In the genomic region with DNA sequence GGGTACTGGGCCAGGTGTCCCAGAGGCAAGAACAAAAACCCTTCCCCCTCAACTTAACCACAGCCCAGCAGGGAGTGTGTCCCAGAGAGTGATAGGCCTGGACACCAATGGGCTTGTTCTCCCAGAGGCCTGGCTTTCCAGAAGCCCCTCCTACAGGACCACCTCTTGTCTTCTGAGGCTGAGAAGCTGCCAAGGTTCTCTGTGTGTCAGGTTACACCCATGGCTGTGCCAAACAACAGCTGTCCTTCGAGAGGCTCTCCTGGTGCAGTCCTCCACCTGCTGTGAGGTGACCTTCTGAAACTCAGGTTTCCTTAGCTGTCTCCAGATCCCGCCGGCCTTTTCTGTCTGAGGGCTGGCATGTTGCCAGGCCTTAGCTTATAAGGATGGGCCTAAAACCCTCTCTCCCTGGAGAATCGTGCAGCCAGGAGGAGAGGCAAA, we compare ENCODE assay signal across 8 mouse cellular contexts. TPM values are rescaled to one million over a fixed set of nuclear protein-coding genes. Genes with fewer than 3 reads are reported as not detected.
DNase-seq lines count a peak whose midpoint lies in the region; ATAC-seq lines count a peak whose summit lies in the region.

No protein-coding gene starts in this region.

- H3K27ac ChIP-seq in heart, embryonic 14.5 days (replicated peaks in 1 of 2; ENCODE audit: control insufficient read depth in 1 of 2, insufficient read depth in 1 of 2, low read depth in 2 of 2, low read length in 2 of 2), result no peak overlapping the region

- peaks cover 7 to 10% of the 10 kb centered on the region in 2 experiments; a peak in 3 of 4 replicates for H3K4me1 ChIP-seq in heart, embryonic 14.5 days (ENCODE audit: control insufficient read depth in 2 of 2, insufficient read depth in 2 of 2, low read length in 2 of 2)

- 1% methylated on average over 4 of the region's 4 CpGs for WGBS in heart, embryonic 14.5 days

- peaks cover 2% of the 10 kb centered on the region for H3K9me3 ChIP-seq in heart, embryonic 14.5 days (ENCODE audit: control insufficient read depth, low read length)

- no peak overlapping the region for H3K4me3 ChIP-seq in heart, embryonic 14.5 days (ENCODE audit: control insufficient read depth in 1 of 2, insufficient read depth in 1 of 2, low read depth in 1 of 2, low read length in 2 of 2)

- no peaks in the 10 kb centered on the region for H3K27me3 ChIP-seq in heart, embryonic 14.5 days (ENCODE audit: control insufficient read depth, insufficient read depth, low read length)

- H3K4me2 ChIP-seq in heart, embryonic 14.5 days (ENCODE audit: low read length), result peak overlapping the region; percentile 39

- peak; percentile 22 for DNase-seq in adrenal gland, postnatal 14 days
- DNase-seq in adrenal gland, adult 2 months, result no peak
- DNase-seq in cerebellum, postnatal 10 days, result peak; percentile 66
- DNase-seq in kidney, postnatal 10 days, result peak; percentile 57
- DNase-seq in neural tube, embryonic 10.5 days (ENCODE audit: extremely low spot score, low spot score), result peak; percentile 31
- no peak for DNase-seq in layer of hippocampus, postnatal 14 days (ENCODE audit: low spot score in 2 of 2)
- no peak for DNase-seq in spleen, postnatal 36 days (ENCODE audit: low spot score in 2 of 2)

- ATAC-seq in heart, embryonic 14.5 days (ENCODE audit: insufficient number of reproducible peaks, insufficient read depth, low FRiP score, low read depth), result peak; percentile 33; the same call in 1 of the 2 replicates

- no peak overlapping the region for H3K9ac ChIP-seq in heart, embryonic 14.5 days (ENCODE audit: low read length)

- H3K36me3 ChIP-seq in heart, embryonic 14.5 days (ENCODE audit: control insufficient read depth, insufficient read depth, low read length), result no peaks in the 10 kb centered on the region

RNA-seq across cellular contexts. Expression of a gene that starts 29.2 kb away (rescaled TPM):
- total RNA-seq in adrenal gland, postnatal 14 days (2021), result 26.8 and 33.4 TPM in 2 replicates
- total RNA-seq in adrenal gland, adult 2 months (2021), result 10 to 100 TPM; 24.2 to 26.0 TPM
- 31.7 and 33.5 TPM in 2 replicates for polyA plus RNA-seq in adrenal gland, adult 2 months (2012; rRNA removed)
- 22.5 and 22.8 TPM in 2 replicates for polyA plus RNA-seq in heart, embryonic 14.5 days (2014; fragmentation: Nextera tagmentation; extraction: Ambion mirVana)
- total RNA-seq in layer of hippocampus, postnatal 14 days (2021), result 10 to 100 TPM; 41.1 to 45.4 TPM

Comparison
In these comparisons a context has a peak if more than half of its experiments do, and no peak if none do; other contexts are left out.
1. DNase-seq: peak in adrenal gland, postnatal 14 days (single experiment), cerebellum, postnatal 10 days (2 of 2), kidney, postnatal 10 days (single experiment) and neural tube, embryonic 10.5 days (single experiment); none in adrenal gland, adult 2 months (single experiment), layer of hippocampus, postnatal 14 days (0 of 2) and spleen, postnatal 36 days (0 of 2).